Mouse (Mus musculus): Measurements from ENCODE around the gene Snrnp48.

Gene Snrnp48

DNA sequence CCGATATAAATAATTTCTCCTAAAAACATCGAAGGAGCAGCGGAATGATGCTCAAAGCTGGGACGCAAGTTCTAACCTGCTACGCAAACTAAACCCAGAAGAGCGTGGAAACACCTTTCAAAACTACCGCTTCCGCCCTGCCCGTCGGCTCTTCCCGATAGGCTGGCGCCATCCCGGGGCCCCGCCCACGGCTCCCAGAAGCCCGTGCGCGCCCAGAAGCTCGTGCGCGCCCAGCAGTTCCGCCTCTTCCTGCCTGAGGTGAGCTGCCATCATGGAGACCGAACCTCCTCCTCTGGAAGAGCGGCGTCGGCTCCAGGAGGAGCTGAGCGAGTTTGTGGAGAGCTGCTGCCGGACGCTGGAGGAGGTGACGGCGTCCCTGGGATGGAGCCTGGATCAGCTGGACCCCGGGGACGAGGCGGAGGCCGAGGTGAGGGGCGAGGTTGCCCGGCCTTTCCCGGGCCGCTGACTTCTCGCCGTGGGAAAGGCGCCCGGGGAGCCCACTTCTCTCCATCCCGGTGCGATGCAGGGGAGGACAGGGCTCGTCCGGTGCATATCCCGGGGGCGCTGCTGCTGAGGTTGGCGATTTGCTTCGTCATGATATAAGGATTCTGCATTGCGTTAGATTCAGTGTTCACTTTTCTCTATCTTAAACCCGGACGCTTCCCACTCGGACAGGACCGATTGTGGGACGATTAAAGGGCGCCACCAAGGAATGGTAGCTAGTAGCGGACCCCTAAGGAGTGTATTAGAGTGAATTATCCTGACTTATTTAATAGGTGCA, at the start of gene Snrnp48:
Snrnp48 (plus strand) TSS at position 237 of the 781 bp plus-strand sequence.
- DNase-seq (ENCODE audit: low read depth): peak; percentile 93

DNA sequence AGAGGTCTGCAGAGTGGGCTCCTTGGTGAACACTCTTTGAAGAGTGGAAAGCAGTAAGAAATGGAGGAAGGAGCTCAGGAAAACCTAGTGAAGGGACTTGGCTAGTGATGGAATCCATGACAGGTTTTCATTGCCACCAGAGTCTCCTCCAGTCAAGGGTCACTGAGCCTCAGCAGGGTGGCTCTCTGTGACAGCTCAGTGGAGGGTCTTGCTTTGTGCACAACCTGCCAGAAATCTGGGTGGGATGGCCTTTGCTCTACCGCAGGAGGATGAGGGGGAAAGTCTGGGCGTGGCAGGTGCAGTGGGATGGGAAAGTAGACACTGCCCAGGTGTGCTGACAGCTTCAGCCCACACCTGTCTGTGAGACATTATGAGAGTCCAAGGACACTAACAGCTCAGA, 49.2 kb upstream of the Snrnp48 start:
- DNase-seq (ENCODE audit: low read depth): no peak

GRCm38 (mm10) chr13:38157635-38158034, 47.1 kb upstream of the Snrnp48 start:
- no peak for DNase-seq (ENCODE audit: low read depth)

DNA sequence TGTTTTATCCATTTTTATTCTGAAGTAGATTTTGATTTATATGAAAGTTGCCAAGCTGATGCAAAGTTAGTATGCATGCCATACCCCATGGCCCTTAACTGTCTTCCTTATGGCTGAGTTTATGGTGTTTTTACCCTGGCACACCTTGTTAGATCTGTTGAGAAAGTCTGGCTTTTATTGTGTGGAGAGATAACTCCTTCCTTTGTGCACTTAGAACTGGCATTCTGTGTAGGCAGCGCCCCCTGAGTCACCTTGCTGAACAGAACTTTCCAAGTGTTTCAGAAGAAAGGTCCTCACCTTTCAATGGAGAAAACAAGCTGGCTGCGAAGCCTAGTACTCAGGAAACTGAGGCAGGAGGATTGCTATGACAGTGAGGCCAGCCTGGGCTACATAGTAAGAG, 42.7 kb upstream of the Snrnp48 start:
- no peak for DNase-seq (ENCODE audit: low read depth)

DNA sequence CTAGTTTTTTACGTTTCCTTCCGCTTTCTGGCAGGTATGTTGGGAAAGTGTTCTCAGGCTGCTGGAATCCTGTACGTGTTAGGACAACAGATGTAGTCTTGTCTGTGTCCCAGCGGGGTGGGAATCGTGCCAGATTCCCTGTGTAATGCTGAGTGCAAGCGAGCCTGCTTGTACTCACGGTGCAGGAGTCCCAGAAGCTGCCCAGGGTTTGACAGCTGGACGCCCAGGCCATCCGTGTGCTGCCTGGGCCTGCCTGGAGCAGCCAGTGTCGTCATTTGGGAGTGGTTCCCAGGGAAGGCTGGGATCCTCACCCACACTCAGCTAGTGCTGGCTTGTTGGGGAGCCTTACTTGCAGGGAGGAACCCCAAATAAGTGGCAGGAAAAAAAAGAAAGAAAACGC, 42.1 kb upstream of the Snrnp48 start:
- no peak for DNase-seq (ENCODE audit: low read depth)

DNA sequence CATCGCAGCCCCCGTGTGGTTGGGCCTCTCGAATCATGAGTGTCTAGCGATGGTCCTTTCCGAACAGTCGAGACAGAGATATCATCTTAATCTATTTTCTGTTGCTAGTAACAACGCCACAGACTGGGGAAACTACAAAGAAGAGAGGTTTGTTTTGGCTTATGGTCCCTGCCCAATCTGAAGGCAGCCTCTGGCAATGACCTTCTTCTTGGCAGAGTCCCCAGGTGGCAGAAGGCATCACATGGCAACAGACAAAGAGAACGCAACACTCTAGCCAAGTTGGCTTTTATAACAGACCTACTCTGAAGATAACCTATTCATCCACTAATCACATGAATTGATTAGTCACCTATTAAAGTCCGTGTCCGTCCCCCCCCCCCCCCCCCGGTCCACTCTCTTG, 39.8 kb upstream of the Snrnp48 start:
- DNase-seq (ENCODE audit: low read depth): no peak

- DNase-seq (ENCODE audit: low read depth): no peak
Measured at GRCm38 (mm10) chr13:38167056-38167455, 37.7 kb upstream of the Snrnp48 start.

DNA sequence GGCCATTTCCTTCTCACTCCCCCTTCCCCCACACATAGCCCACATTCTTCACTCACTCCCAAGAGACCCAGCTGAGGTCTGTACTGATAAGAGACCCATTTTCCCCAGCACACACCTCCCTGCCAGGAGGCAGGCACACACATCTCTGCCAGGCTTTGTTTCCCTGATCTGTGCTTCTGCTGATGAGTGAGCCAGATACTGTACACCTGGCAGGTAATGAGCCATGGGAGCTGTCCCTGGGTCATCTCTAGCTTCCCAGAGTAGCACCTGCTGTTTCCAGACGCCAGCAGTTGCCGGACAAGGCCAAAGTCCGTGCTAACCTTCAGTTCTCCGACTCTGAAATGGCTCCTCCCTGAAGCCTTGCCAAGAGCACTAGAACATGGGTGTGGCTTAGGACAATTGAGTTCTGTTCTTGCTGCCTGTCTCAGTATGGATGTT, 34.0 kb upstream of the Snrnp48 start:
- DNase-seq (ENCODE audit: low read depth): no peak

GRCm38 (mm10) chr13:38193406-38193805, 11.3 kb upstream of the Snrnp48 start:
- DNase-seq (ENCODE audit: low read depth): no peak

DNA sequence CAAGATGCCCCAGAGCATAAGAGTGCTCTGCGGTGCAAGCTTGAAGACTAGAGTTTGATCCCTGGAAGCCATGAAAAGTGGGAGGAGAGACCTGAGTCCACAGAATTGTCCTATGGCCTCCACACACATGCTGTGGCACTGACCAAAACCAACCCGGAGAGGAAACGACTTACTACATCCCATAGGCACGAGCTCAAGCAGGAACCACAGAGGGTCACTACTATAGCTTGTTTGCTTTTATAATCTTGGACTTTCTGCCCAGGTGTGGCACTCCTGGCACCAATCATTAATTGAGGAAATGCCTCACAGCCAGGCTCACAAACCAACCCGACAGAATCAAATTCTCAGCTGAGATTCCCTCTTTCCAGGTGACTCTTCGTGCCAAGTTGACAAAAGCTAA, 3.3 kb upstream of the Snrnp48 start:
- no peak for DNase-seq (ENCODE audit: low read depth)

DNA sequence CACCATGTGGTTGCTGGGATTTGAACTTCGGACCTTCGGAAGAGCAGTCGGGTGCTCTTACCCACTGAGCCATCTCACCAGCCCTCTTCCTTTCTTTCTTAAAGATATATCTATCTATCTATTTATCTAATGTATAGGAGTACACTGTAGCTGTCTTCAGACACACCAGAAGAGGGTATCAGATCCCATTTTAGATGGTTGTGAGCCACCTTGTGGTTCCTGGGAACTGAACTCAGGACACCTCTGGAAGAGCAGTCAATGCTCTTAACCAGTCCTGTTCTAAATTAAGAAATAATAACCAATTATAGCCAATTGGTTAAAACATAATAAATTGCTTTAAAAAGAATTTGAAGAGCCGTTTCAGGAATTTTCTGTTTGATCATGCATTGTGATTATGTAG, 567 bp upstream of the Snrnp48 start:
- no peak for DNase-seq (ENCODE audit: low read depth)

DNA sequence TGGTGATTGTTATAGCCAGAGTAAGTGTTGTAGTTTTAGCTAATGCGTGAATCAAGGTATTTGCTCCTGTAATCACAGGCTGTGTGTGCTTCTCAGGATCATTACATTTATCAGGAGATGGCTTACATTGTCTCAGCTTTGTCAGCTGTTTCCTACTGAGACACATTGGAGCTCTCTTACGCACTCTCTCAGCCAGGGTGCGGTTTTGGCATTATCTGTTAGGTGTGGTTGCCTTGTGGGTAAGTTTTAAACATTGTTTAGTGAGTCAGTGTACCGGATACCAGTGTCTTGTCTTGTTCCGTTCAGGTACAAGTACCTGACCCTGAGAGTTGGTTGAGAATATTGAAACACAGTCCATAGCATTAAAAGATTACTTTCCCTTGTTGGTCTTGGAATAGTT, 6.4 kb downstream of the Snrnp48 start:
- no peak for DNase-seq (ENCODE audit: low read depth)

- DNase-seq (ENCODE audit: low read depth): no peak
Measured at GRCm38 (mm10) chr13:38218686-38219085, 13.9 kb downstream of the Snrnp48 start.

DNA sequence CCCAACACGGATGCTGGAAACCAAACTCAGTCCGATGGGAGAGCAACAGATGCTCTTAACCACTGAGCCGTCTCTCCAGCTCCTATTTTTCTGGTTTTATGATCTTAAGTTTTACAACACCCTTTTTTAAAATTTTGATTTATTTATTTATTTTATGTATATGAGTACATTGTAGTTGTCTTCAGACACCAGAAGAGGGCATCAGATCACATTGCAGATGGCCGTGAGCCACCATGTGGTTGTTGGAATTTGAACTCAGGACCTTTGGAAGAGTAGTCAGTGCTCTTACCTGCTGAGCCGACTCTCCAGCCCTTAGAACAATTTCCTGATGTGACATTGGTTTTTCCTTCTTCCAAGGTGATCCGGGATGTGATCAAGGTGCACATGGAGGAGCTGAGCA, 15.6 kb downstream of the Snrnp48 start:
- DNase-seq (ENCODE audit: low read depth): no peak

GRCm38 (mm10) chr13:38230177-38230821, 25.6 kb downstream of the Snrnp48 start:
- no peak for DNase-seq (ENCODE audit: low read depth)

DNA sequence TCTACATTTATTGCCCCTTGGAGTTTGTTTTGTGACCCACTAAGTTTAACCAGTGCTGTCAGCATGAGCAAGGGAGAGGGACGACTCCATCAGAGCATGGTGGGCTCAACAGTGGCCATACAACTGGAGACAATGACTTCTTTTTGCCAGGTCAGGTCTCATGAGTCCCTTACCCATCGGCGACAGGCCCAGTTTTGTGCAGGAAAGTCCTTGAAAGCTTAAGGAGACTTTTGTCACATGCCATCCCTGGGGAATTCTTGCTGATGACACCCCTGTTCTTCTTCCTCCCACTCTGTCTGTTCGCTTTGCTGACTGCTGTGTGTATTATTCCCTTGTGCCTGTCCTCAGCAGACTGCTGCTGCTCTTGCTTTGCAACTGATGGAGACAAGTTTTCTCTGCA, 27.7 kb downstream of the Snrnp48 start:
- DNase-seq (ENCODE audit: low read depth): no peak

GRCm38 (mm10) chr13:38232856-38233625, 28.3 kb downstream of the Snrnp48 start:
- DNase-seq (ENCODE audit: low read depth): no peak

- no peak for DNase-seq (ENCODE audit: low read depth)
Measured at GRCm38 (mm10) chr13:38234651-38235050, 29.9 kb downstream of the Snrnp48 start.

DNA sequence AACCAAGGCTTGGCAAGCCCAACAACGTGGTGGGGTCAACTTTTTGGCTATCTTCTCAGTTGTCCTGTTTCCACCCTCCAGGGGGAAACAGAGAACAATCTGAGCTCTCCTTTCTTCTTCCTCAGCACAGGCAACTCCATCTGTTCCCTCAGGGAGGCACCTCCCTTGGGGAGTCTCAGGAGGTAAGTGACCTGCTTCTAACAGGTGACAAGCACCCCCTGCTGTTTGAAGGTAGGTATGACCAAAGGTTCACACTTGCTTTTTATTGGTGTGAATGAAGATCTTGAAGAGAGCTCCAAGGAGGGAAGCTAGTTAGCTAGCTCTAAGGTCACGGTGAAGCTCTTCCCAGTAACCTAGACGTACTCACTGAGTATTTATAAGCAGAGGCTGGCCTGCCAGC, 30.6 kb downstream of the Snrnp48 start:
- peak; percentile 39 for DNase-seq (ENCODE audit: low read depth)

DNA sequence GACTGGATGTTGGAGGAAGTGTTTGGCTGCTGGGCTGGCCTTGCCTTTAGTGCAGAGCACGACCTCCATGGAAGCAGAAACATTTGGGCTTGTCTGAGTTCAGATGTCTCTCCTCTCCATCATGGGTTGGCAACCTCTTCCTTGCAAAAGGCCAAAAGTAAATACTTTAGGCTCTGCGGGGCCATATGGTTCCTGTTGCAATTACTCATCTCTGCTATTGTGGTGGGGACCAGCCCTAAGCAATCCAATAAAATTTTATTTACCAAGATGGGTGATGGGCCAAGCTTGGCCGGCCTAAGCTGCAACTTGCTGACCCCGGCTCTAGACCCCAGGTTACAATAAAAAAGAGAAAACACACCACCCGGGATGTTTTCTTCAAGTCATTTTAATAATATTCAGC, 43.4 kb downstream of the Snrnp48 start:
- DNase-seq (ENCODE audit: low read depth): no peak

DNA sequence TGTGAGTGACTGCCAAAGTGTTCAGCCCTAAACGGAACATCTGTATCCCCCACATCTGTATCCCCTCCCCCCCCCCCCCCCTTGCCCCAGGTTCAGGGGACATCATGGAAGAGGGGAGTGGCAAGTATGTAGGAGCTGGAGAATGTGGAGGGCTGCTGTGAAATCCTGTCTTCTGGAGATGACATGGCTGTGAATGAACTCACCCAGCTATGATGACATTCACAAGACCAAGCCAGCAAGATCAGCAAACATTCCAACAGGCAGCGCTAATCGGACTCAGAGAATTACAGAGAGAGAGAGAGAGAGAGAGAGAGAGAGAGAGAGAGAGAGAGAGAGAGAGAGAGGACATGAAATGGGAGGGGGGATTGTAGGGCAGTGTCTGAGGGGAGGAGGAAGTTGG, 46.5 kb downstream of the Snrnp48 start:
- no peak for DNase-seq (ENCODE audit: low read depth)

DNA sequence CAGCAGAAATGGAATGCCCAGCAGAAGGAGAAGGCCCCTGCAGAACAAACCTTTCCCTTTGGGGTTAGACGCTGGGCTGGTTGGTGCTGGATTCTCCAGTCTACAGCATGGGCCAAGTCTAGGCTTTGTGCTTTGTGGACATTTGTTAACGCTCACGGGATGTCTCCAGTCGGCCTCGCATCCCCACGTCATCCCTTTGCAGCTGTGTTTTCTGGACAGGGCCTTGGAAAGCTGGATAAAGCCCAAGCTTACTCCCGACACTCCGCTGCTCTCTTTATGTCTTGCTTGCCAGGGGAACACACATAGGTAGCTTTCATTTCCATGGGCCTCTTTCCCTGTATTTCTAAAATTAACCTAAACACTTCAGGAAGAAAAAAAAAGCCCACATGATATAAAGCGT, 49.0 kb downstream of the Snrnp48 start:
- no peak for DNase-seq (ENCODE audit: low read depth)

DNA sequence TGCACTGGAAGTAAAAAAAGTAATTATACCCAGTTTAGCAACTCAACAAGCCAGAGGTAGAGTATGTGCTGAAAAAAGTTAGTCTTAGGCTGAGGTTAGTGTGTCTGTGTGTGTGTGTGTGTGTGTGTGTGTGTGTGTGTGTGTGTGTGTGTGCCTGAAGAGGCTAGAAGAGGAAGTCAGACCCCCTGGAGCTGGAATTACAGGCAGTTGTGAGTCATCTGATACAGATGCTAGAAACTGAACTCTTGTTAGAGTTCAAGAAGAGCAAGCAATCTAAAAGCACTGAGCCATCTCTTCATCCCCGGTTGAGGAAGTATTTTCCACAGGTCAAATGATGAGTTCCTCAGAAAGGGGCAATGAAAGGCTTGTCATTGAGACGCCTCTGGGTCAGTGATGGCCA, 54.2 kb downstream of the Snrnp48 start:
- DNase-seq (ENCODE audit: low read depth): no peak
